Mouse (Mus musculus): ENCODE results near the gene Atp10b.
"Not testable (repeated sequence)": the region's sequence is repeated elsewhere in the genome, so short reads cannot be mapped to it uniquely, and the experiment has no call there.

Atp10b gene

GRCm38 (mm10) chr11:43149577-43149976 is at the start of gene Atp10b:
Gene Atp10b (plus strand): TSS chr11:43149877.
- no peak for DNase-seq

DNA sequence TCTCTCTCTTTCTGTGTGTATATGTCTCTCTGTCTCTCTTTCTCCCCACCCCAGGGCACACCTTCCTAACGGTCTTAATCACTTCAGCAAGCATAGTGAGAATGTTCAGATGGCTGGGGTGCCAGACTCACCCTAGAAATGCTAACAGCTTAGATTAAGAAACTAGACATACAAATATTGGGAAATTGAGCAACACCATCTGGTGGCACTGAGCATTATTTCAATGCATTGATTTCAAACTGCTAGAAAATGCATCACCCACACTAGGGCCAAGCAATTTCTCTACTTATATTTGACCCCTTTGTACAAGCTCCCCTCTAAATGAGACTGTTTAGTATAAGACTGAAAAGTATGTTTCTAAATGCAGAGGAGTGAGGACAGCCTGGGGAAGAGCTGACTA is 48.3 kb upstream of the Atp10b start:
- DNase-seq: no peak

DNA sequence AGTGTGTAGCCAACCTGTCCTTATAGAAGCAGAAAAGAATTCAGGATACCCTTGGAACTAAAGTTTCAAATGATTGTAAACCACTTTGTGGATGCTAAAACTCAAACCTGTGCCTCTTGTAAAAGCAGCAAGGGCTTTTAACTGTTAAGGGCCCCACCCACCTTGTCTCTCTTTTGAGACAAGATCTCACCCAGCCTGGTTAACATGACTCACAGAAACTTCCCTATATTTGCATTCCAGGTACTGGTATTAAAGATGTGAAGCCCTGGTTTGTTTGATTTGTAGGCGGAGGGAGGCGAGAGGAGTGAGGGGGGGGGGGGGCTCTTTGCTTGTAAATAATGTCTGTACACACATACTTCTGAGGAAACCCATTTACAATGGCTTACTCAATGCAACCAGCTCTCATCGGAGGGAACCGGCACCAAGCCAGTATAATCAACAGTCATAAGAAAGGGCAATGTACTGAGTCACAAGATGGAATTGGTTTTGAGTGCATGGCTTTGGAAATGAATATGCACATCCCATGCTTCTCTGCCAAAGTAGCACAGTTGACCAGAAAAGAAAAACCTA is 23.7 kb upstream of the Atp10b start:
- no peak for DNase-seq

GRCm38 (mm10) chr11:43126573-43126972 is 23.1 kb upstream of the Atp10b start:
- DNase-seq: not testable (repeated sequence)

- no peak for DNase-seq
Observed at GRCm38 (mm10) chr11:43141296-43141695, 8.4 kb upstream of the Atp10b start.

DNA sequence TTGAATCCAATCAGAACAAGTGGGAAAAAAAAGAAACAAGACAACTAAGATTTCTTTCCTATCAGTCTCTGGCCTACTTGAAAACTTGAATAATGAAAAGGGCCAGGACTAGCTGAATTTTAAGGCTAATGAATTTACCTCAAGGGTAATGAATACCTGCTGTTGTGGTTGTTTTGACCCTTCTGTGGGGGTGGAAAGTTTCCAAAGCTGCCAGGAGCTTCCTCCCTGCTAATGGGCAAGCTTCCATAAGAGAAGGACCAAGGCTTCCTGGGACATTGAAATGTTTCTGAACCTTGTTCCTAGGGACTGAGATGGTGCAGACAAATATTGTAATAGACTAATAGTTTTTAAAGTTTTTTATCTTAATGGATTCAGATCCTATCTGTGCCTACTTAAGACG is 6.9 kb upstream of the Atp10b start:
- DNase-seq: no peak

GRCm38 (mm10) chr11:43144178-43144577 is 5.5 kb upstream of the Atp10b start:
- DNase-seq: no peak

GRCm38 (mm10) chr11:43144882-43145281 is 4.8 kb upstream of the Atp10b start:
- not testable (repeated sequence) for DNase-seq

DNA sequence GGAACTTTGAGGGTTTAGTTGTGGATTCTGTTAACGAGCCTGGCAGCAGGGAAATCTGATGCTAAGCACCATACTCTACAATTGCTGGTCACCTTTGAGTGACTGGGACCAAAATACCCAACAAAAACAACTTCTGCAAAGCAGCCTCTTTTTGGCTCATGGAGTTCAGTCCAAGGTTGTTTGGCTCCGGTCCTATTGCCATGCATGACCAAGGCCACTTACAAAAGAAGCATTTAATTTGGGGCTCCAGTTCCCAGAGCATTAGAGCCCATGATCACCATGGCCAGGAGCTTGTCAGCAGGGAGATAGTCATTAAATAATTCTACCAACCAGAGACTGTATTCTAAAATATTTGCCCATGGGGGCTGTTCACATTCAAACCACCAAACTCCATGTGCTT is 2.3 kb upstream of the Atp10b start:
- no peak for DNase-seq

- no peak for DNase-seq
Observed at GRCm38 (mm10) chr11:43148341-43148740, 1.3 kb upstream of the Atp10b start.

- DNase-seq: no peak
Observed at GRCm38 (mm10) chr11:43155004-43155403, 5.3 kb downstream of the Atp10b start.

- no peak for DNase-seq
Observed at GRCm38 (mm10) chr11:43155417-43155816, 5.7 kb downstream of the Atp10b start.

GRCm38 (mm10) chr11:43158814-43159213 is 9.1 kb downstream of the Atp10b start:
- DNase-seq: no peak

DNA sequence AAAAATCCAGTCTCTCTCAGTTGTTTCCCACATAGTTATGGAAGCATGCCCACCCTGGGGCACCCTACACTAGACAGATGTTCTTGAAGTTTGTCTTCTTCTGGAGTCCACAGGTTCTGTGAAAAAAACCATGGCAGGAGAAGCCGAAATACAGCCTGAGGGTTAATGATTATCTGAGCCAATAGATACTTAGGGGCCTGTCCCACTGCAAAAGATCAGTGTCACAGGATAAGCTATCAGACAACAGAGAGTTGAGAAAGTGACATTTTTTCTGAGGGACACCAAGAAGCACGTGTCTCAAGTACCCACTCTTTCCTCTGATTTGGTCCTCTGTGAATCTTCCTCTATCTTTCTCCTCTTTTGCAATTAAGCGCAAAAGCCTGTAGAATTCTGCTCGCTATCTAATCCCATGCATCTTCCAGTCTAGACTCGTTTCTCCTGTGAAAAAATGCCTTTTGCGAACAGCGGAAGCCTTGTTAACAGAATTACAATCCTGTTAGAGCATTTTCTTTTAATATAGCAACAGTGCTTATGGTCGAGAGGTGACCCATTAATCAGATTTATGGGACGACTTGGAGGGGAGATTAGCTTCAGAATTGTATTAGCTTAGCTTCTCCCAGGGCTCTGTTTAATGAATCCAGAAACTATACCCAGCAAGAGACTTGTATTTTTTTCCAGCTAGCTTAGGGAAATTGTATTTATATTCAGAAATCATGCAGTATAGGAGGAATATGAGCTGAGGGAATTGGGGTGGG is 10.7 kb downstream of the Atp10b start:
- no peak for DNase-seq

GRCm38 (mm10) chr11:43170601-43171000 is 20.9 kb downstream of the Atp10b start:
- no peak for DNase-seq

GRCm38 (mm10) chr11:43174359-43175116 is 24.9 kb downstream of the Atp10b start:
- no peak for DNase-seq

DNA sequence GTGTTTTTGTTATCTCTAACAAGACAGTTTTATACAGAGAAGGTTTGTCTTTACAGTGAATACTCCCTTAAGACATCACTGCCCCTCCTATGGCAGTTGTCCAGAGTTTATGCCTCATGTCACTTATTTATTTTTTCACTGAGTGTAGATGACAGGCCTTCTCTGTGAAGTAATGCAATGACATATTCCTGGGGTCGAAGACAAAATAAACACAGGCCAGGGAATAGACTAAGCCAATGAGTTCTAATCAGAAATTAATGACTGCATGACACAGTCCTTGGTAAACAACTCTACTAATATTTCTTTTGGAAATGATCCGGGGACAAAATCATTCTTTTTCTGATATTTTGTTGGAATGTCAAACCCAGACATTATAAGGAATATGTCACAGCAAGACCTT is 32.7 kb downstream of the Atp10b start:
- no peak for DNase-seq

GRCm38 (mm10) chr11:43182816-43183215 is 33.1 kb downstream of the Atp10b start:
- DNase-seq: no peak

- no peak for DNase-seq
Observed at GRCm38 (mm10) chr11:43183457-43183856, 33.8 kb downstream of the Atp10b start.

DNA sequence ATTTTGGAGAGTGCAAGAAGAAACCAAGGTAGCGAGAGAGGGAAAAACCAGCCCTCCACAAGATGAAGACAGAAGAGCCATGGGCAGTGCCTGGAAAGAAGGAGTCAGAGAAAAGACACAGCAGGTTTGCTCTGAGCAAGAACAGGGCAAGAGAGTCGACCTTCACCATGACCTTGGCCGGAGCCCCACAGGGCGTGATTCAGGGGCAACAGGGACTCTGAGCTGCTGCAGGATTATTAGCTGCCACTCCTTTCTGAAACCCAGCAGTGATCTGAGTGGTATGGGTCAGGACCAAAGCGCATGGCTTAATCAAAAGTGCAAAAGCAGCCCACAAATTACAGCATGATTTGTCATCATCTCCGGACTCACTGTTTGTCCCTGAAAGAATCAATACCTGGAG is 36.6 kb downstream of the Atp10b start:
- no peak for DNase-seq

- DNase-seq: no peak
Observed at GRCm38 (mm10) chr11:43189817-43190593, 40.3 kb downstream of the Atp10b start.

DNA sequence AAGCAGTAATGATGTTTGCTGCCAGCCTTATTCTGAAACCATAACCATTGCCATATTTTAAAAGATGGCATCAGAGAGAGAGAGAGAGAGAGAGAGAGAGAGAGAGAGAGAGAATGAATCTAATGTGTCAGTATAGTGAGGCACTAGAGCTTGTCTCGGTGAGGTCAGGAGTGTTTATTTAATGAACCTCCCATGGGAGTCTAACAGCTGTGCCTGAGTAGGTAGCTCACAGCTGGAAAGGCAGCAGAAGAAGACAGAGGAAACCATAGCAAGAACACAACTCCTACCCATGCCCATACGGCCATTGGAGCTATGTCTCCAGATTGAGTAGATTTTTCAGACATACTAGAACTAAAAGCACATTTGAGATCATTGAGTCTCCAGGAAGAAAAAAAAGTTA is 49.1 kb downstream of the Atp10b start:
- no peak for DNase-seq

DNA sequence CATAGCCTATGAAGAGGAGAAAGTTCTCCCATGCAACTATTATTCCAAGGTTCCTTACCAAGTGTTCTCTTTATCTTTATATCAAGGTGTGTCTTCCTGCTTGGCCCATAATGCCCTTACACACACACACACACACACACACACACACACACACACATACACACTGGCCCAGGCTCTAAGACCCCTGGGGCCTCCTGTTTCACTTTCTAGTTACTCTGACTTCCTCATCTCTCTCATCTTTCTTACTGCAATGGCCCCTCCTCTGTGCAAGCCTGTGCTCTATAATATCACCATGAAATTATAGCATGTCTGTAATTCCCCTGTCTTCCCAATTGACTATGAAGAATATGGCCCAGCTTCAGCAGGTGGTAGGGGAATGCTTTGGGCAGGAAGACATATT is 49.7 kb downstream of the Atp10b start:
- DNase-seq: no peak
